Mouse (Mus musculus) retina, adult 2 months (tissue): ENCODE data around the gene Mfsd4b3.
"Not testable (repeated sequence)": the region's sequence is repeated elsewhere in the genome, so short reads cannot be mapped to it uniquely, and the experiment has no call there.

ENCODE experiments used
- DNase-seq: peaks from one replicate; pipeline ENCODE4 v3.0.0-alpha.2; 2012; ENCODE audit warnings: low read depth, low spot score

Gene Mfsd4b3

GRCm38 (mm10) chr10:39924556-39924955 is 35.4 kb downstream of the Mfsd4b3 start:
- DNase-seq: not testable (repeated sequence)

- DNase-seq: no peak
Observed at GRCm38 (mm10) chr10:39912616-39913015, 47.3 kb downstream of the Mfsd4b3 start.

- no peak for DNase-seq
Observed at GRCm38 (mm10) chr10:39908768-39909441, 51.0 kb downstream of the Mfsd4b3 start.

- DNase-seq: no peak
Observed at GRCm38 (mm10) chr10:39906799-39907658, 52.9 kb downstream of the Mfsd4b3 start.

- no peak for DNase-seq
Observed at GRCm38 (mm10) chr10:39904191-39904590, 55.8 kb downstream of the Mfsd4b3 start.

- DNase-seq: peak; percentile 86
Observed at GRCm38 (mm10) chr10:39898874-39899371, 61.0 kb downstream of the Mfsd4b3 start, which contains the start of gene Mfsd4b4. Gene Mfsd4b4 (minus strand): TSS chr10:39899238.
